Mouse (Mus musculus): ENCODE results near the gene Camk1g. TPM values are rescaled to one million over a fixed set of nuclear protein-coding genes. Genes with fewer than 3 reads are reported as not detected.
A peak's percentile ranks its signal among the peaks of the same experiment; 100 is the strongest.

The Camk1g gene
- polyA plus RNA-seq, 1 experiment: 0.26 TPM

- H3K4me1 ChIP-seq (ENCODE audit: control insufficient read depth, insufficient read depth, low read length): peaks cover 5% of the 10 kb centered on the region
- TF ChIP-seq CTCF (IDR thresholded peaks at IDR 0.05; ENCODE audit: insufficient read depth, low read length): no peak
- peak; percentile 29; the same call in 1 of the 2 replicates for TF ChIP-seq POLR2A (IDR thresholded peaks at IDR 0.05; ENCODE audit: borderline replicate concordance, extremely low read depth, low read depth, low read length)
- H3K4me3 ChIP-seq (replicated peaks; ENCODE audit: extremely low read depth, low read depth, low read length): no peak overlapping the region
- WGBS: 61% methylated on average over 5 of the region's 5 CpGs
- DNase-seq: peak; percentile 37
Measured at GRCm38 (mm10) chr1:193315705-193316357, 54.3 kb downstream of the Camk1g start.

- peaks cover 5% of the 10 kb centered on the region for H3K4me1 ChIP-seq (ENCODE audit: control insufficient read depth, insufficient read depth, low read length)
- 58% methylated on average over 1 of the region's 1 CpGs for WGBS
- no peak overlapping the region for H3K4me3 ChIP-seq (replicated peaks; ENCODE audit: extremely low read depth, low read depth, low read length)
- DNase-seq: no peak
- TF ChIP-seq POLR2A (IDR thresholded peaks at IDR 0.05; ENCODE audit: borderline replicate concordance, extremely low read depth, low read depth, low read length) (no peak), CTCF (IDR thresholded peaks at IDR 0.05; ENCODE audit: insufficient read depth, low read length) (no peak)
Measured at GRCm38 (mm10) chr1:193311596-193311995, 58.5 kb downstream of the Camk1g start.

- no peak for DNase-seq
- no peak overlapping the region for H3K4me3 ChIP-seq (replicated peaks; ENCODE audit: extremely low read depth, low read depth, low read length)
- peaks cover 3% of the 10 kb centered on the region for H3K4me1 ChIP-seq (ENCODE audit: control insufficient read depth, insufficient read depth, low read length)
- WGBS: 66% methylated on average over 3 of the region's 3 CpGs
- TF ChIP-seq POLR2A (IDR thresholded peaks at IDR 0.05; ENCODE audit: borderline replicate concordance, extremely low read depth, low read depth, low read length) (no peak), CTCF (IDR thresholded peaks at IDR 0.05; ENCODE audit: insufficient read depth, low read length) (no peak)
Measured at GRCm38 (mm10) chr1:193310519-193311085, 59.5 kb downstream of the Camk1g start.

GRCm38 (mm10) chr1:193309785-193310518, 60.1 kb downstream of the Camk1g start:
- peak; percentile 15 for DNase-seq
- H3K4me3 ChIP-seq (replicated peaks; ENCODE audit: extremely low read depth, low read depth, low read length): no peak overlapping the region
- 23% methylated on average over 1 of the region's 1 CpGs for WGBS
- TF ChIP-seq CTCF (IDR thresholded peaks at IDR 0.05; ENCODE audit: insufficient read depth, low read length): no peak
- TF ChIP-seq POLR2A (IDR thresholded peaks at IDR 0.05; ENCODE audit: borderline replicate concordance, extremely low read depth, low read depth, low read length): no peak
- no peaks in the 10 kb centered on the region; the same call in 1 of the 2 replicates for H3K4me1 ChIP-seq (ENCODE audit: control insufficient read depth, insufficient read depth, low read length)

GRCm38 (mm10) chr1:193306832-193307231, 63.3 kb downstream of the Camk1g start:
- no peak overlapping the region for H3K4me3 ChIP-seq (replicated peaks; ENCODE audit: extremely low read depth, low read depth, low read length)
- no peaks in the 10 kb centered on the region; the same call in 1 of the 2 replicates for H3K4me1 ChIP-seq (ENCODE audit: control insufficient read depth, insufficient read depth, low read length)
- WGBS: 87% methylated on average over 2 of the region's 2 CpGs
- no peak for DNase-seq
- TF ChIP-seq CTCF (IDR thresholded peaks at IDR 0.05; ENCODE audit: insufficient read depth, low read length) (no peak), POLR2A (IDR thresholded peaks at IDR 0.05; ENCODE audit: borderline replicate concordance, extremely low read depth, low read depth, low read length) (no peak)

GRCm38 (mm10) chr1:193305386-193305785, 64.7 kb downstream of the Camk1g start:
- WGBS: 53% methylated on average over 7 of the region's 7 CpGs
- Histone ChIP-seq H3K4me3 (replicated peaks; ENCODE audit: extremely low read depth, low read depth, low read length) (no peak overlapping the region), H3K4me1 (ENCODE audit: control insufficient read depth, insufficient read depth, low read length) (no peaks in the 10 kb centered on the region; the same call in none of the 2 replicates)
- DNase-seq: no peak
- no peak for TF ChIP-seq POLR2A (IDR thresholded peaks at IDR 0.05; ENCODE audit: borderline replicate concordance, extremely low read depth, low read depth, low read length)
- TF ChIP-seq CTCF (IDR thresholded peaks at IDR 0.05; ENCODE audit: insufficient read depth, low read length): no peak

GRCm38 (mm10) chr1:193303096-193303495, 67.0 kb downstream of the Camk1g start:
- DNase-seq: no peak
- H3K4me3 ChIP-seq (replicated peaks; ENCODE audit: extremely low read depth, low read depth, low read length): no peak overlapping the region
- TF ChIP-seq CTCF (IDR thresholded peaks at IDR 0.05; ENCODE audit: insufficient read depth, low read length) (no peak), POLR2A (IDR thresholded peaks at IDR 0.05; ENCODE audit: borderline replicate concordance, extremely low read depth, low read depth, low read length) (no peak)
- no peaks in the 10 kb centered on the region; the same call in 1 of the 2 replicates for H3K4me1 ChIP-seq (ENCODE audit: control insufficient read depth, insufficient read depth, low read length)
- 45% methylated on average over 2 of the region's 2 CpGs for WGBS

- no peak for DNase-seq
- TF ChIP-seq POLR2A (IDR thresholded peaks at IDR 0.05; ENCODE audit: borderline replicate concordance, extremely low read depth, low read depth, low read length): no peak
- TF ChIP-seq CTCF (IDR thresholded peaks at IDR 0.05; ENCODE audit: insufficient read depth, low read length): no peak
- Histone ChIP-seq H3K4me3 (replicated peaks; ENCODE audit: extremely low read depth, low read depth, low read length) (peak overlapping the region; percentile 46), H3K4me1 (ENCODE audit: control insufficient read depth, insufficient read depth, low read length) (no peaks in the 10 kb centered on the region; the same call in 1 of the 2 replicates)
- 52% methylated on average over 8 of the region's 8 CpGs for WGBS
Measured at GRCm38 (mm10) chr1:193302093-193302405, 68.0 kb downstream of the Camk1g start.

GRCm38 (mm10) chr1:193301216-193302092, 68.6 kb downstream of the Camk1g start:
- TF ChIP-seq CTCF (IDR thresholded peaks at IDR 0.05; ENCODE audit: insufficient read depth, low read length) (no peak), POLR2A (IDR thresholded peaks at IDR 0.05; ENCODE audit: borderline replicate concordance, extremely low read depth, low read depth, low read length) (0 out of 2 replicates have a peak, but pooled peaks have one; percentile 7)
- H3K4me3 ChIP-seq (replicated peaks; ENCODE audit: extremely low read depth, low read depth, low read length): peak overlapping the region; percentile 46
- WGBS: 36% methylated on average over 6 of the region's 6 CpGs
- no peaks in the 10 kb centered on the region; the same call in 1 of the 2 replicates for H3K4me1 ChIP-seq (ENCODE audit: control insufficient read depth, insufficient read depth, low read length)
- peak; percentile 68 for DNase-seq
